Mouse (Mus musculus): Measurements from ENCODE around the gene Gpr84.

The Gpr84 gene

GRCm38 (mm10) chr15:103335488-103336235, 25.2 kb upstream of the Gpr84 start:
- no peak for DNase-seq (ENCODE audit: low spot score in 2 of 2)

DNA sequence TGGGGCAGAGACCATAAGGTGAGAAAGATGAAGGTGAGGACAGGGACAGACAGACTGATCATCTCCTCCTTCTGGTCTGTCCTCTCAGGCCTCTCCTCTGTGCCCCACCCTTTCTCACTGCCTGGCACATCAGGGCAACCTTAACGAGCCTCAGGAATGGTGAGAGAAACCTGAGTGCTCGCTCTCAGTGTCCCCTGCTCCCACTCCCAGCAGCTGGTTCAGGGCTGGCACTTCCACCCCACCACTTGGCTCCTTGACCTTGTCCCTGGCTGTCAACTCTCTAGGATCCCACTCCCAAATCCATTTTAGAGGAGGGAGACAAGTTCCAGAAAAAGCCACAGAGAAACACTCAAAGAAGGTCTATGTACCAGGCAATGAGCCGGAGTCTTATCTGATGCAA, 24.6 kb upstream of the Gpr84 start:
- no peak for DNase-seq (ENCODE audit: low spot score in 2 of 2)

GRCm38 (mm10) chr15:103334194-103334593, 23.8 kb upstream of the Gpr84 start:
- no peak for DNase-seq (ENCODE audit: low spot score in 2 of 2)

DNA sequence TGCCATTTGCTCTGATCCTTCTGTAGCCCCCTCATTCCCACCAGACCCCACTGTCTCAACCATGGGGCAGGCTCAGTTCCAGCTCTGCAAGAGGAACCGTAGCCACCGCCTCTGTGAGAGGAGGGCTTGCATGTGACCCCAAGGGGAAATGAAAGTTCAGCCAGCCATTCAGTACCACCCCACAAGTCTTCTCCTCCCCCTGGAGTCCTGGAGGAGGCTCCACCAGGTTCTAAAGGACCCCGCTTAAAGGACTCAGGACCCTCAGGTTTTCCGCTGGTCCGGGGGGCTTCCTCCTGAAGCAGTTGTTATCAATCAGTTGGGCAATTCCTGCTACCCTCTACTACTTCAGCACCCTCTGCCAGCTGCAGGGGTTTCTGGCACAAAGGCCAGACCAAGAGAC, 23.3 kb upstream of the Gpr84 start:
- DNase-seq (ENCODE audit: low spot score in 2 of 2), result peak in 1 of 2 experiments; percentile 55

DNA sequence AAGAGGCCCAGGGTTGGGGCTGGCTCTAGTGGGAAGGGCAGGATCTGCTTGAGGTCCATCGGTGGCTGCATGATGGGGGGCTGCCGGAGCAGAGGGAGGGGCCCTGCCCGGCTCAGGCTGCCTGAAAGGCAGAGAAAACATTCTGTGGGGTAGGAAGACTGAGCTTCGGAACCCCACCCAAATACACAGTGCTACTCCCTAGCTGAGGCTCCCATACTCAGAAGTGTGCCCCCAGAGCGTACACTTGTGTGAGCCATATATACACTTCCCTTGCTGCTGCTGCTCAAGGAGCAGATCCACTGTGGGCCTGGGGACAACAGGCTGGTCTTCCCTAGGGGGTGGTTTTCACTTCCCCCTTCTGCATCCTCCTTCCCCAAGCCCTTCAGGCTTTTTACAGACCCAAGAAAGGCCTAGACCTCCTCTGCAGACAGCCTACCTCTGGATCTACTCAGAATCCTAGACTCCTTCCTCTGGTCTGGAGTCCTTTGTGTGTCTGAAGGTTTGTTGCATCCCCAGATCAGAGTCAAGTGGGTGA, 22.7 kb upstream of the Gpr84 start:
- no peak for DNase-seq (ENCODE audit: low spot score in 2 of 2)

DNA sequence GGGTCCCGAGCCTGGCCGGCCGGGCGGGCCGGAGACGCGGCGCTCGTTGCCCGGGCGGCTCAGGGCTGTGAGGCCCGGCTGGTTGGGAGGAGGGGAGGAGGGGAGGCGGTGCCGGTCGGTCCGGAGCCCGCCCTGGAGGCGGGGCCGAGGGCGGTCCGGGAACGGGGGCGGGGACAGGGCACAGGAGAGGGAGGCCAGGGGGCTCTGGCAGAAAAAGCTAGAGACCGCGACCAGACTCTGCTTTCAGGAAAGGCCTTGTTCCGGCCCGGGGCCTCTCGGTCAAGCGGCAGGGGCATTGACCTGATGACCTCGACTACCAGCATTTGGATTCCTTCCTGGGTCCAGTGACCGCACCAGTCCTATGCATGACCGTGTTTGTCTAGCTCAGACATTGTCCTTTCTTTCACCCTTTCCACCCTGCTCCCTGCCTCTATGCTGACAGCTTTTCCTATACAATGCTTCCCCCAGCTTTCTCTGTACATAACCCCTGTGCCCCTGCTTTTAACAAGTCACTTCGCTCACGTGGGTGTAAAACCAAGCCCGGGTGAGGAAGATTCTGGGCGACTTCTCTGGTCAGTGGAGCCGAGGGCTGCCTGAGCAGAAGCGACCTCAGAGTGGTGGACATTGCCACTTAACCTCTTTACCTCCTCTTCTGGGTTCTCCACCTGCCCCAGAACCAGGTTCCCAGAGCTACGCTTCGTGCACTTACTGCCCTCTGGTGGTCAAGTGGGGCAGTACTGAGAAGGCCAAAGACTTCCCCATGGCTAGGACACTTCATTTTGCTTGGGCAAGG, 13.2 kb upstream of the Gpr84 start:
- peak; percentile 88 to 93 for DNase-seq (ENCODE audit: low spot score in 2 of 2)

- DNase-seq (ENCODE audit: low spot score in 2 of 2), result no peak
These were observed 12.7 kb upstream of the Gpr84 start for GRCm38 (mm10) chr15:103323070-103323454.

GRCm38 (mm10) chr15:103322396-103322795, 12.0 kb upstream of the Gpr84 start:
- no peak for DNase-seq (ENCODE audit: low spot score in 2 of 2)

DNA sequence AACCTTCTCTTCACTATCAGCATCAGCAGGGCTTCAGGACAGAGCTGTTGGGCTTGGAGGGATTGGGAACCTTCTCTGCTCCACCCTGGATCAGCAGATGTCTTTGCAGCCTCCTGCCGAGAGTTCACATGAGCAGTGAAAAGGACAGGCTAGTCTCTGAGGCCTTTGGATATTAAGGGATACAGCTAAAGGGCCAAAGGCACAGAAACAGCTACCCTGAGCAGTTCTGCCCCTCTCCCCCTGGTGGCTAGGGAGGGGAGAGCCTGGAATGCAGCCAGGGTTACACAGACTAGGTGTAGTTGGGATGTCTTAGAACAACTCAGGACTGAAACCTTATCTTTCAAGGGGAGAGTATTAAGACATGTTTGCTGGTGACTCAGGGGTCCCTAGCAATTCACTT, 10.7 kb upstream of the Gpr84 start:
- no peak for DNase-seq (ENCODE audit: low spot score in 2 of 2)

DNA sequence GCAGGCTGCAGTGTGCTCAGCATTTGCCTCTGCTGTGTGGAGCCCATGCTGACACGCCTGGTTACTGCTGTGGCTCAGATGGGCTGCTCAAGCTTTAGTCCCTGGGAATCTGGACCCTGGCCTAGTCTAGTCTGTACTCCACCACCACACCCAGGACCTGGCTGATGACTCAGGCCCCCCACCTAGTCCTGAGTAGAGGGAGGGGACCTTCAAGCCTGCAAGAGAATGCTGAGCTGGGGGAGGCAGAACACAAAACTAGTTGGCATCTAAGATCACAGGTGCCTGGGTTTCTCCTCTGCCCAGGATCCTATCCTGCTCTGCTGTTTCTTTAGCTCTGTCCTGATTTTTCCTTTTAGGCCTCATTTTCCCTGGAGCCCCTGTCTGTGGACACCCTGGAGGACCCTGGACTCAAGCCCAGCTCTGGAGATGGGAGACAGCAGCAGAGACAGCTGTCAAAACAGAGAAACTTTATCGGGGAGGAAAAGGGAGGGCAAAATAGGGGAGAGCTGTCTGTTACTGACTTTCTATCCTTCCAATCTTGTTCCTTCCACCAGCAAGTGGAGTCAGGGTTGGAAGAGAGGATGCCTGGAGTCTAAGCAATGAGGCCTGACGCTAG, 7.9 kb upstream of the Gpr84 start:
- no peak for DNase-seq (ENCODE audit: low spot score in 2 of 2)

DNA sequence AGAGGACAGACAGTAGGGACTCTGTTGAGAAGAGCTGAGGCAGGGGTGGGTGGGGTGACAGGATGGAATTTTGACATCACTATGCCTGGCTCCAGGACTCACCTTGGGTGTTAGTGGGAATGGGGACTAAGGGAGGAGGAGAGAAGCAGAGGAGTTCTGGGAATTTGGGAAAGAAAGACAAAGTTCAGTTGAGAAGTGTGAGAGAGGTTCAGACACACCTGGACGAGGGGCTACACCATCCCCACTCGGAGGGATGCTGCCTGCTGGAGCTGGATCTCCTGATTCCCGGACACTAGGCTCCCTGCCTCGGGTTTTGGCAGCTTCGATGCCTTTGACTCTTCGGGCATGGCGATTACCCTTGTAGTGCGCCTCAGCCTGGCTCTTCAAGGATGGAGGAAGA, 7.3 kb upstream of the Gpr84 start:
- DNase-seq (ENCODE audit: low spot score in 2 of 2), result no peak

GRCm38 (mm10) chr15:103317120-103317519, 6.7 kb upstream of the Gpr84 start:
- DNase-seq (ENCODE audit: low spot score in 2 of 2), result no peak

DNA sequence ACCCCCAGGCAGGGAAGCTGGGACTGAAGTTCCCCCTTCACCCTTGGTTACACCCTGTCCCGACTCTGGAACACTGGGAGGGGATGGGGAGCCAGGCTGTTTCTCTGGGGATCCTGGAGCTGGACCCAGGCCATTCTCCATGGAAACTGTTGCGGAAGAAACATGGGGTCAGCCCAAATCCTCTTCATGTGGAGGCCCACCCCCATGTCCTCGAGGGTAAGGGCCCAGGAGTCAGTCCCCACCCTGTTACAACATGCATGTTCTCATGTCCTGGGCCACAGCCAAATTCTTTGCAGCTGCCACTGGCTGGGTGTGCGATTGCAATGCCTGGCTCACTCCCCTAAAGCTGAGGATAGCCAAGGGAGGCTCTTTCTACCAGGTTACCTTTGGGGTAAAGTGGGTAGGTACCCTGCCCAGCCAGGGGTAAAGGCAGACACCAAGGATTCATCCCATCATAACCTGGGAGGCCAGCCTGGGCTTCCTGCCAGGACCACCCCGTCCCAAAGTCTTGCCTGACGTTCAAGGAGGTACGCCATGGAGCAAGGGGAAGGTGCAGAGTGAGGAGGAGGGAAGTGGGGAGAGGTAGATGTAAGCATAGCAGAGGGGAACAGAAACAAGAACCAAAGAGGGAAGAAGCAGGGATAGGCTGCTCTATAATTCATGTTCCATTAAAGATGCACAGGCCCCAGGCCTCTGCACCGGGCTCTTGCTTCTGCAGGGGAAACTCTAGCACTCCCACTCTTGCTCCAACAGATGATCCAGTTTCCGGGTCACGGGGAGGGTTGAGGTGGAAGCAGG, 5.8 kb upstream of the Gpr84 start:
- no peak for DNase-seq (ENCODE audit: low spot score in 2 of 2)

GRCm38 (mm10) chr15:103315011-103315502, 4.6 kb upstream of the Gpr84 start:
- peak; percentile 69 to 86 for DNase-seq (ENCODE audit: low spot score in 2 of 2)

DNA sequence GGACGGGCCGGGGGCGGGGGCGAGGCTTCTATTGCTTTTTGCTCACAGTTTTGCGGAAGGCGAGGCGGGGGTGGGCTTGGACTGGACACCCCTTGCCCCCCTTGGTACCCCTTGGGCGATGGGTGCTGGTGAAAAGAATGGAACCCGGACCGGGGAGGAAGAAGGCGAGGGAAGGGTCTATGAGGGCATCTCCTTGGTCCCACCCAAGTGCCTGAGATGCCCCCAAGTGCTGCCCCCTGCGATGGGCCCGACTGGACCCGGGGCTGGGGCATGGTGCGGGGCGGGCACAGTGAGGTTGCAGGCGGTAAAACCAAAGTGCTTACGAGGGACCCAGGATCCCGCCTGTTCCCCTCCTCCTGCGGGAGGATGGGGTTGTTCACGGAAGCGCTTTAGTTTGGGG, 3.8 kb upstream of the Gpr84 start:
- no peak for DNase-seq (ENCODE audit: low spot score in 2 of 2)

DNA sequence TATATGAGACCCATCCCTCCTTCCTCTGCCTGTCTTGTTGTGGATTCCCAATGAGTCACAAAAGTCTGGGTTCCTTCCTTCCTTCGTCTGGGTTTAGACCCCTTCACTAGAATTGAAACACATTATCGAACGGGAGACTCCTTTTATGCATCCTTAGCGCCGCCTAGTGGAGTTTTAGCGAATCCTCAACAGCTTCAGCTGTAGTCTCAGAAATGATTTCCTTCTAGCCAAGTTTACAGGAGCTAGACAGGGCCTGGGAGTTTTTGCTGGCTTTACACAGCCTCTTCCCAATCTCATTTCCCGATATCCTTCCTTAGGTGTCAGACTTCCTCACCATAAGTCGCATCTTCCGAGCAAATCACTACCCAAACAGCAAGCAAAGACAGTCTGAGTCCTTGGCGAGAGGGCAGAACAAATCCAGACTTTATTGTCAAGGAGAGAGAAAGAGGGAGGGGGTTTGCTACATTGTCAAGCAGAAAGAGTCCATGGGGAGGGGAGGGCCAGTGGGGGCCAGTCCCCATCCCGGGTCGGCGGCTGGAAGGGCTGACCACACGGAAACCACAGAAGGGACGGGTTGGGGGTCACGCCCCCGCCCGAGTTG, 3.2 kb upstream of the Gpr84 start:
- DNase-seq (ENCODE audit: low spot score in 2 of 2), result peak; percentile 49 to 75

DNA sequence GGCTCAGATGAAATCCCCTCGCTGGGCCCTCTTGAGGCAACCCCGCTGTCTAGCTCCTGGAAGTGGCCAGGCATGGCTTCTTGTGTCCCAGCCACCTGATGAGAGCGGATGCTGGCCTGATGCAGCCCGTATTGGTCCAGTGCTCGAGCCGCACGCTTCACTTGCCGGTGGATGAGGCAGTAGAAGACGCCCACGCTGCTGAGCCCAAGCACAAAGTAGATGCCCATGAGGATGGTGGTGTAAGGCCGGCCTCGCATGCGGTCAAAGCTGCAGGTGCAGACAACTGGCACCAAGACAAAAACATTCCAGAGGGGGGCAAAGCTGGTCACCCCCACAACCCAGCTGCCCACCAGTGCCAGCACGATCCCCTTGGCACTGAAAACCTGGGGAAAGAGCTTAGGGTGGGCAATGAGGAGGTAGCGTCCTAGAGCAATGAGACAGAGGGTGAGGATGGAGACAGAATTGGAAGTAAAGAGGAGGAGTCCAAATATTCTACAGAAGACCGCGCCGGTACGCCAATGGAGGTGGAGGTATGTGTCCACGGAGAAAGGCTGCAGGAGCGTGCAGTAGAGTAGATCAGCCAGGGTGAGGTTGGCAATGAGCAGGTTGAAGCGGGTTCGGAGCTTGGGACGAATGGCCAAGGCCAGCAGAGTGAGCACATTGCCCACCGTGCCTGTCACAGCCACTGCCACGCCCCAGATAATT, 1.4 kb downstream of the Gpr84 start:
- no peak for DNase-seq (ENCODE audit: low spot score in 2 of 2)

DNA sequence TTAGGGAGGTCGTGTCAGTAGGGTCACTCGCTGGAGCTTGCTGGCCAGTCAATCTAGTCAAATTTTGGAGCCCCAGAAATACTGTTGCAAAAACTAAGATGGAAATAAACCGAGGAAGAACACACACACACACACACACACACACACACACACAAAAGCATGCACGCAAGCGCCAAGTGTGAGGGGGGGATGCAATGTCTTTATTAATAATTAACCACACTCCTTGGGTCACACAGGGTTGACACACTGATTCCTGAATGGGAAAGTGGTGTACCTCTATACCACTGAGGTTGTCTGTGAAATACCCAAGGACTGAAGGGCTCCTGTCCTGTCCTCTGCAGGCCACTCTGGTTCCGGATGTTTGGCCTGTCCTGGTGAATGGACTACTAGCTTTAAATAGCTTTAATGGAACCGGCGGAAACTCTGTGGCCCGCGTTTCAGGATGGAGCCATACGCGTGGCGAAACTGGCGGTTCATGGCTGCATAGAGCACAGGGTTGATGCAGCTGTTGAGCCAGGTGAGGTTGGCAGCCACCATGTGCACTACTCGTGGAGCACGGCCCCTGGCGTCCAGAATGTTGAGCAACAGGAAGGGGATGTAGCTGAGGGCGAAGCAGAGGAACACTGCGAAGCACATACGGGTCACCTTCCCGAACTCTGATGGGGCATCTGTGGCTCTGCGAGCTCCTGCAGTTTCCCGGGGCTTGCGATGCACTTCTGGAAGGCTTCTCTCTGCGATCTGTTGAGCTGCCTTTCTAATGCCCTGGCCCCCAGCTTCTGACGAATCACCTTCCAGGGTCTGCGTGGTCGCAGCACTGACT, 2.1 kb downstream of the Gpr84 start:
- DNase-seq (ENCODE audit: low spot score in 2 of 2), result peak in 1 of 2 experiments; percentile 70

DNA sequence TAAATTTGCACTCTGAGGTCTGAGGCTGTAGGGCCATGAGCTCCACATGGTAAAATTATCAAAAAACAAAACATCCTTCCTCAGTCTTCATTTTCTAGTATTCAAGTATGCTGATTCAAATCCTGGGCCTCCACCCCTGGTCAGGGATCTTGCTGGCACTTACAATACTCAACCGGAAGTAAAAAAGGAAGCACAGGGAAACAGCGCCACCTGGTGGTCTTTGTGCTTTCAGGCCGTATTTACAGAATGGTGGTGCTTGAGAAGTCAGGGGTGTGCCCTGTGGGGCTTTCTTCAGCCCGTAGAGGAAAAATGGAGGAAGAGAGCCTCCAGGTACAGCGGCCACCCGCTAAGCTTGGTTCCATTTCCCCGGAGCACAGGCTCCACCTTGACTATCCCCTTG, 3.3 kb downstream of the Gpr84 start:
- DNase-seq (ENCODE audit: low spot score in 2 of 2), result peak; percentile 88 to 97
